Mouse (Mus musculus): Measurements from ENCODE around the gene Gatd1. TPM values are rescaled to one million over a fixed set of nuclear protein-coding genes. Genes with fewer than 3 reads are reported as not detected.
A peak's percentile ranks its signal among the peaks of the same experiment; 100 is the strongest.

Gatd1 gene
- total RNA-seq, 1 experiment: 25.9 TPM

DNA sequence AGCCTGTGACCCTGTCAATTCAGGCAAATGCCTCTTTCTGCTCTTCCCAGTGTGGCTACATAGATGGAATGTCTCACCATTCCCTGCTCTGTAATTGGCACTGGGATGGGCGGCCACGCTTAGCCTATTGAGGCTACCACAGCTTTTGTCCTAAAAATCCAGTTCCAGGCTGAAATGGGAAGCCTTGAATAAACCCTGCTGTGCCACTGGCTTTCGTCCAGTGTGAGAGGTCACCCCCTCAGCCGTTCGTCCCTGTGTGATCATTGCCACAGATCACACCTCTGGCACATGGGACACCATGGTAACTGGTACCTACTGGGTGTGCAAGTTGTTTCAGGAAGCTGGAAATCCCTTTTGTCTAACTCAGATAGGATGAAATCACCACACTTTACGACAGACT is 40.3 kb downstream of the Gatd1 start:
- in situ Hi-C loops (cut with MboI; ENCODE audit: low sequenced_read_pairs in 2 of 2, unreplicated experiment in 2 of 2): no loop called here

DNA sequence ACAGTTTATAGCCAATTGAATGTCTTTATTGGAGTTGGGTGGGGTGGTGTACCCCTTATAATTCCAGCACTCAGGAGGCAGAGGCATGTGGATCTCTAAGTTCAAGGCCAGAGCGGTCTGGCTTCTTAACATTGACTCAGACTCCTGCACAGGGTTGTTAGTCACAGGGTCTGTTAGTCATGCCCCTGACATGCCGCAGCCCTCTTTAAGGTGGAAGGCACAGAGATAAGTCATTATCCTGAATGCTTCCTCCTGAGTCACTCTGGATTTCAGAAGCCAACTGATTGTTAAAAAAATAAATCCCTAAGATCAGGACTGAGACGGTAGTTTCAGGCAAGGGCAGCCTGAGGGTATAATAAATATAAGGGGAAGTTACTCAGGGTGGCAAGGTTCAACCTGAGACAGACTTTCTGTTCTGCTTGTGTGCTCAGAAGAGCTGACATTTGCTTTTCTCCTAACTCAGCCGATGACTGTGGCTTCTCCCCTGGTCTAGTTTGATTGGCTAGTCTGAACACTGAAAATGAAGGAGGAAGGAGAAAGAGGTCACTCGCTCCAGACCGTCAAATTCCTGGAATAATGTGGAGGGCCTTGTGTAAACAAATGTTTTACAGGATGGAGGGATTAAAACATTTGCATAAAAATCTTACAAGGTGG is 41.9 kb downstream of the Gatd1 start:
- in situ Hi-C loops (cut with MboI; ENCODE audit: low sequenced_read_pairs in 2 of 2, unreplicated experiment in 2 of 2): no loop called here
- H3K9me3 ChIP-seq (ENCODE audit: control insufficient read depth, insufficient read depth, low read depth, low read length): no peaks in the 10 kb centered on the region
- H3K4me3 ChIP-seq (ENCODE audit: insufficient read depth in 1 of 2, low read depth in 1 of 2, low read length in 2 of 2, poor library complexity in 1 of 2, severe bottlenecking in 1 of 2): no peak overlapping the region
- peaks cover 11 to 19% of the 10 kb centered on the region in 2 experiments for H3K4me1 ChIP-seq (ENCODE audit: control insufficient read depth in 2 of 2, insufficient read depth in 2 of 2, low read length in 2 of 2, poor library complexity in 1 of 2)
- H3K9ac ChIP-seq (ENCODE audit: insufficient read depth, low read depth, low read length, poor library complexity, severe bottlenecking): peak overlapping the region; percentile 26; the same call in 1 of the 2 replicates
- peak overlapping the region; percentile 58; the same call in 1 of the 2 replicates for H3K27ac ChIP-seq (ENCODE audit: insufficient read depth, low read depth, low read length, poor library complexity, severe bottlenecking)
- no peak for DNase-seq (ENCODE audit: low read depth, low spot score)
- TF ChIP-seq MAFK (IDR thresholded peaks at IDR 0.05; ENCODE audit: insufficient read depth, low read depth, low read length) (0 out of 2 replicates have a peak, but pooled peaks have one; percentile 4), ZC3H11A (IDR thresholded peaks at IDR 0.05; ENCODE audit: borderline replicate concordance, low read depth, low read length) (no peak), HCFC1 (IDR thresholded peaks at IDR 0.05; ENCODE audit: borderline replicate concordance, insufficient read depth, low read length) (no peak), CHD2 (IDR thresholded peaks at IDR 0.05; ENCODE audit: low read depth, low read length) (no peak)
- H3K36me3 ChIP-seq (ENCODE audit: control insufficient read depth, insufficient read depth, low read length, poor library complexity, severe bottlenecking): no peaks in the 10 kb centered on the region

More for the DNA sequence above, 40.3 kb downstream of the Gatd1 start:
- Histone ChIP-seq H3K9me3 (ENCODE audit: control insufficient read depth, insufficient read depth, low read depth, low read length) (no peaks in the 10 kb centered on the region), H3K4me3 (ENCODE audit: insufficient read depth in 1 of 2, low read depth in 1 of 2, low read length in 2 of 2, poor library complexity in 1 of 2, severe bottlenecking in 1 of 2) (no peak overlapping the region), H3K27ac (ENCODE audit: insufficient read depth, low read depth, low read length, poor library complexity, severe bottlenecking) (peak overlapping the region; percentile 23; the same call in 1 of the 2 replicates), H3K4me1 (ENCODE audit: control insufficient read depth in 2 of 2, insufficient read depth in 2 of 2, low read length in 2 of 2, poor library complexity in 1 of 2) (peaks cover 11 to 17% of the 10 kb centered on the region in 2 experiments), H3K9ac (ENCODE audit: insufficient read depth, low read depth, low read length, poor library complexity, severe bottlenecking) (no peak overlapping the region), H3K36me3 (ENCODE audit: control insufficient read depth, insufficient read depth, low read length, poor library complexity, severe bottlenecking) (no peaks in the 10 kb centered on the region)
- TF ChIP-seq ZNF384 (IDR thresholded peaks at IDR 0.05; ENCODE audit: low read depth, low read length) (no peak), ZC3H11A (IDR thresholded peaks at IDR 0.05; ENCODE audit: borderline replicate concordance, low read depth, low read length) (no peak), HCFC1 (IDR thresholded peaks at IDR 0.05; ENCODE audit: borderline replicate concordance, insufficient read depth, low read length) (no peak), CHD2 (IDR thresholded peaks at IDR 0.05; ENCODE audit: low read depth, low read length) (no peak), MAFK (IDR thresholded peaks at IDR 0.05; ENCODE audit: insufficient read depth, low read depth, low read length) (no peak)
- DNase-seq (ENCODE audit: low read depth, low spot score): no peak

DNA sequence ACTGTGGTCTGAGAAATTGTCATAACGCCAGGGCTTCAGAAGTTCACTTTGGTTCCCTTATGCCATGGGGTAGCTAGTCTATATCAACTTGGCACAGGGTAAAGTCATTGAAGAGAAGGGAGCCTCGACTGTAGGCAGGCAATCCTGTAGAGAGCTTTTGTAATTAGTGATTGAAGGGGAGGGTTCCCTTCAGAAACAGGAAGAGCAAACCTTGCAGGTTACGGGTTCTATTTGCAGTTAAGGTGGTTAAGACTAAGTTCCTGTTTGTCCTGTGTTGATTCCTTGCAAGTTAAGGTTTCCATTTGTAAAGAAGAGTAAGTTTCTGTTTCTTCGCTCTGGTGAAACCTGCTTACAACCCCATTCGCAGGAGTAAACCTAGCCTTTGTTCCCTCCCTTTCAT is 44.0 kb downstream of the Gatd1 start:
- no peaks in the 10 kb centered on the region for H3K9me3 ChIP-seq (ENCODE audit: control insufficient read depth, insufficient read depth, low read depth, low read length)
- H3K4me1 ChIP-seq (ENCODE audit: control insufficient read depth in 2 of 2, insufficient read depth in 2 of 2, low read length in 2 of 2, poor library complexity in 1 of 2): peaks cover 11 to 19% of the 10 kb centered on the region in 2 experiments
- TF ChIP-seq CHD2 (IDR thresholded peaks at IDR 0.05; ENCODE audit: low read depth, low read length): no peak
- no peak for TF ChIP-seq MAFK (IDR thresholded peaks at IDR 0.05; ENCODE audit: insufficient read depth, low read depth, low read length)
- TF ChIP-seq ZC3H11A (IDR thresholded peaks at IDR 0.05; ENCODE audit: borderline replicate concordance, low read depth, low read length): no peak
- no peak for TF ChIP-seq ZNF384 (IDR thresholded peaks at IDR 0.05; ENCODE audit: low read depth, low read length)
- TF ChIP-seq HCFC1 (IDR thresholded peaks at IDR 0.05; ENCODE audit: borderline replicate concordance, insufficient read depth, low read length): no peak
- no peak overlapping the region for H3K9ac ChIP-seq (ENCODE audit: insufficient read depth, low read depth, low read length, poor library complexity, severe bottlenecking)
- in situ Hi-C loops (cut with MboI; ENCODE audit: low sequenced_read_pairs in 2 of 2, unreplicated experiment in 2 of 2): no loop called here
- no peak overlapping the region for H3K27ac ChIP-seq (ENCODE audit: insufficient read depth, low read depth, low read length, poor library complexity, severe bottlenecking)
- no peak for DNase-seq (ENCODE audit: low read depth, low spot score)
- H3K36me3 ChIP-seq (ENCODE audit: control insufficient read depth, insufficient read depth, low read length, poor library complexity, severe bottlenecking): no peaks in the 10 kb centered on the region
- no peak overlapping the region for H3K4me3 ChIP-seq (ENCODE audit: insufficient read depth in 1 of 2, low read depth in 1 of 2, low read length in 2 of 2, poor library complexity in 1 of 2, severe bottlenecking in 1 of 2)

DNA sequence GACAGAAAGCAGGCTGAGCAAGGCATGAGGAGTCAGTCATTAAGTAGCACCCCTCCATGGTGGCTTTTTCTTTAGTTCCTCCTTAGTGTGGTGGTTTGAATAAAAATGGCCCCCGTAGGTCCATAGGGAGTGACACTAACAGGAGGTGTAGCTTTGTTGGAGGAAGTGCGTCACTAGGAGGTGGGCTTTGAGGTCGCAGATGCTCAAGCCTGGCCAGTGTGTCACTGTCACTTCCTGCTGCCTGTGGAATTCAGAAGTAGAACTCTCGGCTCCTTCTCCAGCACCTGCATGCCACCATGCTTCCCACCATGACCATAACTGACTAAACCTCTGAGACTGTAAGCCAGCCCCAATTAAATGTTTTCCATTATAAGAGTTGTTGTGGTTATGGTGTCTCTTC is 46.6 kb downstream of the Gatd1 start:
- Histone ChIP-seq H3K27ac (ENCODE audit: insufficient read depth, low read depth, low read length, poor library complexity, severe bottlenecking) (no peak overlapping the region), H3K9ac (ENCODE audit: insufficient read depth, low read depth, low read length, poor library complexity, severe bottlenecking) (no peak overlapping the region), H3K36me3 (ENCODE audit: control insufficient read depth, insufficient read depth, low read length, poor library complexity, severe bottlenecking) (no peaks in the 10 kb centered on the region), H3K4me3 (ENCODE audit: insufficient read depth in 1 of 2, low read depth in 1 of 2, low read length in 2 of 2, poor library complexity in 1 of 2, severe bottlenecking in 1 of 2) (no peak overlapping the region), H3K4me1 (ENCODE audit: control insufficient read depth in 2 of 2, insufficient read depth in 2 of 2, low read length in 2 of 2, poor library complexity in 1 of 2) (peaks cover 9 to 10% of the 10 kb centered on the region in 2 experiments; a peak in 2 of 4 replicates), H3K9me3 (ENCODE audit: control insufficient read depth, insufficient read depth, low read depth, low read length) (no peaks in the 10 kb centered on the region)
- DNase-seq (ENCODE audit: low read depth, low spot score): no peak
- in situ Hi-C loops (cut with MboI; ENCODE audit: low sequenced_read_pairs in 2 of 2, unreplicated experiment in 2 of 2): no loop called here
- no peak for TF ChIP-seq CHD2 (IDR thresholded peaks at IDR 0.05; ENCODE audit: low read depth, low read length)

DNA sequence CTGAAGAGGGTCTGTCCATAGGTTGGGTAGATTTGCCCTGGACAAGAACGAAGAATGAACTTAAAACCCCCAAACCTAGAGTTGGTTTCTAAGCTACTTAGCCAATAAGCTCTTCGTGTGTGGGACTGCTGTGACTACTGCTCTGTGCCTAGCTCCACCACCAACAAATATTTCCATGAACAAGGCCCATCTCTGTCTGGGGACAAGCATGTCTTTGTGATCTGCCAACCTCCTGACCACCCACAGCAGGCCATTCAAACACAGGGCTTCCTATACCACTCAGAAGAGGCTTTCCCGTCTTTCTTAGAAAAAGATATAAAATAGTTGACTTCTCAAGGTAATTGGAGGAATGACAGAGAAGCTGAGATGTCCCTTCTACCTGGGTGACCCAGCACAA is 48.9 kb downstream of the Gatd1 start:
- Histone ChIP-seq H3K4me1 (ENCODE audit: control insufficient read depth in 2 of 2, insufficient read depth in 2 of 2, low read length in 2 of 2, poor library complexity in 1 of 2) (peaks cover 0 to 4% of the 10 kb centered on the region in 2 experiments; a peak in 1 of 4 replicates), H3K9ac (ENCODE audit: insufficient read depth, low read depth, low read length, poor library complexity, severe bottlenecking) (no peak overlapping the region), H3K9me3 (ENCODE audit: control insufficient read depth, insufficient read depth, low read depth, low read length) (no peaks in the 10 kb centered on the region), H3K4me3 (ENCODE audit: insufficient read depth in 1 of 2, low read depth in 1 of 2, low read length in 2 of 2, poor library complexity in 1 of 2, severe bottlenecking in 1 of 2) (no peak overlapping the region), H3K27ac (ENCODE audit: insufficient read depth, low read depth, low read length, poor library complexity, severe bottlenecking) (no peak overlapping the region), H3K36me3 (ENCODE audit: control insufficient read depth, insufficient read depth, low read length, poor library complexity, severe bottlenecking) (no peaks in the 10 kb centered on the region)
- DNase-seq (ENCODE audit: low read depth, low spot score): no peak
- in situ Hi-C loops (cut with MboI; ENCODE audit: low sequenced_read_pairs in 2 of 2, unreplicated experiment in 2 of 2): no loop called here
- TF ChIP-seq ZNF384 (IDR thresholded peaks at IDR 0.05; ENCODE audit: low read depth, low read length) (no peak), CHD2 (IDR thresholded peaks at IDR 0.05; ENCODE audit: low read depth, low read length) (no peak)
